Mouse (Mus musculus): Measurements from ENCODE around the gene Acsf2.
A peak's percentile ranks its signal among the peaks of the same experiment; 100 is the strongest.

Gene Acsf2

DNA sequence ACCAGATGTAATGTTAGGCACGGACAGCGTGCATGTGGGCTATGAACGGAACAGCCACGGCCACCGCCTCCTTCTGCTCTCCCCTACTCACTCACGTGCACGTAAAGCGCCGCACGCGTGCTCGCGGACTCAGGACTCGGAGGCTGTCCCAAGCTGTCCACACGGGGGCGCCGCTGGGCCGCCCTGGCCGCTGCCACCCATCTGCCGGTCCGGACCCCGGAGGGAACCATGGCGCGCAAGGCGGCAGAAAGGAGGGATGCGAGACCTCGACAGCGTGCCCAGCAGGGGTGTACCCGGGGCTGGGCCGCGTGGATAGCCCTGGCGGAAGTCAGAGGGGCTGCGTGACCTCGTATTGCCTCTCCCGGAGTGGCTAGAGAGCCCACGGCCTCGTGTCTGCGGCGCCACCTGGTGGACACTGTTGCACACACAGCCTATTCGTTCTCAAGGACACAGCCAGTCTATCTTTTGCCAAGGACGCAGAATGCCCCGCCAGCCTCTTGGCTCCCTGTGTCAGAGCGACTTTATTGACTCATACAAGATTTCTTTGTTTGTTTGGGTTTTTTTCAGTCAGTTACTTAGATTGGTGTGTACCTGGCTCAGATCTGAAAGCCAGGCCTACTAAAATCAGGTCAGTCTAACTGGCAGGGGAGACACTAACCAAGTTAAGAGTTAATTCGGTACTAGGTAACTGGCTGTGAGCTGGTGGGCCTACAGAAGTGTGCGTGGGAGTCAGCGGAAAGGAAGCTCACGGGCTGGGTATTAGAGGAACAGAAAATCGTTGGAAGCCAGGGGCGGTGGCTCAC lies 52.6 kb downstream of the Acsf2 start, which contains the start of gene Rsad1:
Gene Rsad1, minus strand, starts transcription at position 368 of the 803 bp plus-strand sequence.
- ATAC-seq (ENCODE audit: insufficient number of reproducible peaks, low FRiP score, low TSS enrichment) = peak; percentile 92

DNA sequence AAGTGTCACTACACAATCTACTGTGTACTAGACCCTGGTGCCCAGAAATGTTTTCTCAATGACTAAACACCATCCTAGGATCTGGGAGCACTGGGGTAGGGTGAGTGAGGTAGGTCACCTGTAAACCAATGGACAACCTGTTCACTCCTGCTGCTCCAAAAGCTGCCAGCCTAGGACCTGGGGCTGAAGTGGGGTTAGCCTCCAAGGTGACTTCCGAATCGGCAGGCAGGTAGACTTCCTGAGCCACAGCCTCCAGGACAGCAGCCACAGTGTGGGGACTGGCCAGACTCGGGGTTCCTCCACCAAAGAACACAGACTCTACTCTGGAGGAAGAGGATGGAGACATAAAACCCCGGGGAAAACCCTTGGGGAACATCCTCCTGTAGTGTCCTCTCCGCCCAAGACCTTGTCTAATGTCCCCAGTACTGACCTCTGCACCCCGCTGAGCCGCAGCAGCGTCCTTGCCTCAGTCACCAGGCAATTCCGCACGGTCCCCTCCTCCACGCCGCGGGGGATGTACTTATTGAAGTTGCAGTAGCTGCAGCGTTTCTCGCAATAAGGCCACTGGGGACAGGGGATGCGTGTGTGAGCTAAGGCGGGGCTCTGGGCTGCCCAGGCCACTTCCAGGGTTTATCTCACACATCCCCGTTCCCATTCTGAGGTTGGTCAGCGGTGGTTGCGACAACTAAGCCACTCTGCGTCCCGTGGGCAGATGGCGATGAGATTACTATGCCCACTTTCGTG lies 53.5 kb downstream of the Acsf2 start:
- peak; percentile 10; the same call in 1 of the 2 replicates for ATAC-seq (ENCODE audit: insufficient number of reproducible peaks, low FRiP score, low TSS enrichment)

DNA sequence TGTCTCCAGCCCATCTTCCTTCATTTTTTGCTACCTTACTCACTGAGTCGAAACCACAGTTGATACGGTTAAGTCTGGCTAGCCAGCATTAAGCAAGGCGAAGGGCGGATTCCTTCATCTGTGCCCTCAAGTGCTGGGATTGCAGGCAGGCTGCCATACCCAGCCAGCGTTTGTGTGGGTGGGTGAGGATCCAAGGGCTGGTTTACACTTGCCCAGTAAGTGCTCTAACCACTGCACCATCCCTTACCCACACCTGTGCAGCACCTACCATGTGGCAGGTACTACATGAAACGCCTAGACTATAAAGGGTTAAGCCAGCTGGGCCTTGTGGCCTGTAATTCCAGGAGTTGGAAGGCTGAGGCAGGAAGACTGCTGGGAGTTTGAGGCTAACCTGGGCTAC lies 54.4 kb downstream of the Acsf2 start:
- ATAC-seq (ENCODE audit: insufficient number of reproducible peaks, low FRiP score, low TSS enrichment) = no peak

DNA sequence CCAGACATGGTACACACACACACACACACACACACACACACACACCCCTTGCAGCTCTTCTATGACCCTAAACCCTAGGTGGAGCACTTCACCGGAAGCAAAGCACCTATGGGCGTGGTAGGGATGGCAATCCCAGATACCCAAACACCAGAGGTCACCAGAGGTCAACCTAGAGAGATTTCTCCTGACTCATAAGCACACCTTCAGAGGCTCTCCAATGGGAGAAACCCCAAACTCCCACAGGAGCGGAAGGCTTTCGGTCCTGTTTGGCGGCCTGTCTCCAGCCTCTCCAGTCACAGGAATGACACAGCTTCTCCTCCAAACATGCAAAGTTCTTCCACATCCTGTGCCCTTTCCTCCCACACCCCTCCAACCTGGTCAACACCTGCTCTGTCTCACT lies 55.3 kb downstream of the Acsf2 start:
- no peak for ATAC-seq (ENCODE audit: insufficient number of reproducible peaks, low FRiP score, low TSS enrichment)

DNA sequence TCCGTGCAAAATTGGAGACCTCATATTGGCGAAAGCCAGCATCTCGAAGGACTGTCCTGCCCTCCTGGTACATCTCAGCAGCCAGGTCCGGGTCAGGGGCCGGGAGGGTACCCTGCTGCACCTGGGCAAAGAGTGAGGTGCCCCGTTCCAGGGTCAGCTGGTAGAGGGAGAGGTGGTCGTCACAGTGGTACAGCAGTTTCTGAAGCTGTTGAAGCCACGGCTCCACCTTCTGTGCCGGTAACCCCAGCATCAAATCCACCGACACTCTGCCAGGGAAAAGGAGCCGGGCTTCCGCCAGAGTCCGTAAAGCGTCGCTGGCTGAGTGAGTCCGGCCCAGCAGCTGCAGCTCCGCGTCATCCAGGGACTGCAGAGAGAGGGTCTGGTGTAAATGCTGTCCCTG lies 57.2 kb downstream of the Acsf2 start:
- ATAC-seq (ENCODE audit: insufficient number of reproducible peaks, low FRiP score, low TSS enrichment) = no peak

DNA sequence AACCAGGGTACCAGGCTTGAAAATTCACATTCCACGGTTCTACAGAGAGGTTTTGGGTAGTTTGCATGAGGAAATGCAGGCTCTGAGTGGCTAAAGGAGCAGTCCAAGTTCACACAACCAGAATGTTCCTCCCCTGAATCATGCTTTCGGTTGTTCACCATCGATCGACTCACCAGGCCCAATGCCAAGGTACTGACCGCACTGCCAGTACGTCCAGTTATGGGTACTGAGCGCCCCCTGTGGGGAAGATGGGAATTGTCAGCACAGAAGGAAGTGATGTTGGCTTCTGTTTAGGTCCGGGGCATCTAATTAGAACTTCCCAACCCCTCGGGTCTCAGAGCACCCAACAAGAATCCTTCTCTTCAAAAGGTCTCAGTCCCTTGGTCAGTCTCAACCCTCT lies 57.7 kb downstream of the Acsf2 start:
- peak; percentile 46; the same call in 1 of the 2 replicates for ATAC-seq (ENCODE audit: insufficient number of reproducible peaks, low FRiP score, low TSS enrichment)

DNA sequence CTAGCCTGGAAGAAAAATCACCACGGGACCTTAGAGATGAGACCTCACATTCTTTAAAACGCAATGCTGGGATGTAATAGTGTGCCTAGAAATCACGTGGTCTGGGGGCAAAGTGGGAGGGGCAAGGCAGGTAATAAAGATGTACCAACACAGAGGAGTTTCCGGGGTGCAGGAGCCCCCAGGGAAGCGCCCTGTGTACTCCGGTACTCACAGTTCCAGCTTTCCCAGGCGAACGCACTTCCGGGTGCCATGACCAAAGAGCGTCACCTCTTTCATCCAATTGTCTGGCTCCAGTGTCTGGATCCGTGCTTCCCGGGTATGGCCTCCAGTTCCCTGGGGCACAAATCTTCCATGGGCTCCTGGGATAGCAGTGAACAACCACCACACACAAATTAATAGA lies 58.3 kb downstream of the Acsf2 start:
- no peak for ATAC-seq (ENCODE audit: insufficient number of reproducible peaks, low FRiP score, low TSS enrichment)

DNA sequence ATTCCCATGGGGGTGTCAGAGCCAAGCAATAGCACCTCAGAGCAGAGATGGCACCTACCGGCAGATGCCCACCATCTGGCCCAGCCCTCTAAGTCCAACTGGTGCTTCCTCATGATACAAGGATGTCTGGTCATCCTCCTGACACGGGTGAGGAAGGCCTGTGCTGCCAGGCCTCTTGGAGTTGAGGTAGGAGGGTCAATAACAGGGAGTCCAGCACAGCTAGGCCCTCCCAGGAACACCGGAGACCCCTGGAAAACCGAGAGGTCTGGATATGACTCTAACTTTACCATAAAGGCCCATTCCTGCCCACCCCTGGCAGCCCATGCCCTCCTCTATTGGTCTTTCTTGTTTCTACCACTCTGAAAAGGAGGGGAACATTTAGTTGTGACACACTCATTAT lies 59.3 kb downstream of the Acsf2 start:
- no peak for ATAC-seq (ENCODE audit: insufficient number of reproducible peaks, low FRiP score, low TSS enrichment)

DNA sequence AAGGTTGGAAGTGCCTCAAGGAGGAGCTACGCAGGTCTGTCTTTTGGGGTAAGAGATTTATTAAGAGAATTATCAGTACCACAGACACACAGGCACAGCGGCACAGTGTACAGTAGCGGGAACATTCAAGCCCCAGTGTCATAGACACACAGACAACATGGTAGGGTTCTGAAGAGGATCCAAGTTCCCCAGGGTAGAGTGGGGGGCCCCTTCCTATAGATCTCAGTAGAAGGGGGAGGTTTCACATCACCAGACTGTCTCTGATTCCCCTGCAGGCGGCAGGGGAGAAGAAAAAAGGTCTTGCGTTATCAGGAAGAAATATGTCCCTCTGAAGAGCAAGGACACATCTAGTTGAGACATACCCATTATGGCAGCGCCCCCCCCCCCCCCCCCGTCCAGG lies 61.9 kb downstream of the Acsf2 start:
- no peak for ATAC-seq (ENCODE audit: insufficient number of reproducible peaks, low FRiP score, low TSS enrichment)

DNA sequence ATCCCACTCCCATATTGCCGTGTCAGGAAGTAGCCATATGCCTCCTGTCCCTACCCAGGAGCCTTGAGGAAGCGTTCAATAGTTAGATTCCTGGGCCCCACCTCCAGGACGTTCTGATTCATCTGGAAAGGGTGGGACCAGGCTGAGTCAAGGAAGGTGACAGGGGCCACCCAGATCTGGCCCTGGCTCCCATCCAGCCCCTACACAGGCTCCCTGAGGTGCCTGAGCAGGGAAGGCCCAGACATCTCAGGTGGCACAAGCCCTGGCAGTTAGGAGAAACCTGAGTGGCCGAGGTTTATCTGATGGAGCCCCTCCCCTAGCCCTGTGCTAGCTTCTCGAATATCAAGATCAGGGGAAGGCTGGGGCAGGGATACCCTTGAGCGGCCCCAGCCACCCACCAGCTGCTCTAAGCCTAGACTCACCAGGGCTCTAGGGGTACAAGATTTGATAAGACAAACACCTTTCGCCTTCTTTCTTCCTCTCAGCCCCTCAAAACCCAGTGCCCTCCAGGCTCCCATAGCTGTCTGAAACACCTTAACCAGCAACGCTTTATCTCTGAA lies 62.9 kb downstream of the Acsf2 start:
- no peak for ATAC-seq (ENCODE audit: insufficient number of reproducible peaks, low FRiP score, low TSS enrichment)

DNA sequence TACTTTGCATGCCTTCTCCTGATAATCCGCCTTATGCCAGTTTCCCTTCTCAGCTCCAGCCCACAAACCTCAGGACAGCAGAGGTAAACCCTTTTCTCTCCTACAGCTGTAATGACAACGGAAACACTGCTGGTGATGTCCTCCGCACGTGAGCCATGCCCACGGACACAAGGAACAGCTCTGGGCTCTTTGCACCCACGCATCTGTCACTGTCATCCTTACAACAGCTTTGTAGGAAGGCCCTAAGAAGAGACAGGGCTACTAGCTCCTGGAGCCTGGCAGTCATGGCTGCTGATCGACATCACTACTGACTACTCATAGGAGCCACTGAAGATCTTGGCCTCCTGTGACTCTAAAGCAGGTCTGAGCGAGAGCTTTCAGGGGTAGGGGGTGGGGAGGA lies 68.5 kb downstream of the Acsf2 start:
- ATAC-seq (ENCODE audit: insufficient number of reproducible peaks, low FRiP score, low TSS enrichment) = no peak

DNA sequence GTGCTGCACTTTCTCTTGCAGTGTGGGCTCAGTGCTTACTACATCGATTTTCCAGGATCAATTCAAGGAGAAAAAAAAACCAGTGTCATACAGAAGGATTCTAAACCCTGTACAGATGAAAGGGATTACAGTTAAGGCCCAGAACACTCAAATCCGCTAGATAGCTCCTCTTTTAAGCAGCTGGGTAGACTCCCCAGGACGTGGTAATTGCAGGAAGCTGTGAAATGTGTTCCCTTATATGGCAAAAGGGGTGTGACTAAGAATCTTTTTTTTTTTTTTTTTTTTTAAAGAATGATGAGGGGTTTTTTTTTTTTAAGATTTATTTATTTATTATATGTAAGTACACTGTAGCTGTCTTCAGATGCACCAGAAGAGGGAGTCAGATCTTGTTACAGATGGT lies 72.8 kb downstream of the Acsf2 start:
- no peak for ATAC-seq (ENCODE audit: insufficient number of reproducible peaks, low FRiP score, low TSS enrichment)

DNA sequence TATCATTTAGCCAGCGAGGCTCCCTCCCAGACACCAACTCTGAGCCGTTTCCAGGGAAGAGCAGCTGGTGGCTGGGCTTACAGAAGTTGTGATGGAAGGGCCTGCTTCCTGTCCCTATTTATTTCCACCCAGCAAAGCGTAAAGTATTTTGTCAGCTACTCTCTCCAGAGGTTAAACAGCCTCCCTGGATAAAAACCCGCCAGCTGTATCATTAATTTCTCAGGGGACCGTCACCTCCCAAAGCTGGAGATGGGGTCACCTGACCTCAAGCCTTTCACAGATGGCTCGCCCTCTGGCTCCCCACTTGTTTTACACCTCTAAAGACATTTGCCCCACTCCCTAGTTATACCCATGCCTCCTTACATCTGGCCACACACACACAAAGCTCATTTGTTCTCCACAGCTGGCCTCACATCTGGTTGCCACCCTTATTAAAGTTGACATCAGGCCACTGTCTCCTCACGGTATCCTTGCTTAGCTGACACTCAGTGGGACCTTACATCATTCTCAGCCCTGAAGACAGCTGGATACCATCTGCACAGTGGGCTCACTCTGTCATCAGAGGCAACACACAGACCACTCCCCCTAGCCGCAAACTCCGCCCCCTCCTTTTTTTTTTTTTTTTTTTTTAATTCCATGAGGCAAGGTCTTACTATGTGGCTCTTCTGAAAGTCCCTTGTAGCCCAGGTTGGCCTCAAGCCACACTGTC lies 75.3 kb downstream of the Acsf2 start:
- ATAC-seq (ENCODE audit: insufficient number of reproducible peaks, low FRiP score, low TSS enrichment) = no peak

DNA sequence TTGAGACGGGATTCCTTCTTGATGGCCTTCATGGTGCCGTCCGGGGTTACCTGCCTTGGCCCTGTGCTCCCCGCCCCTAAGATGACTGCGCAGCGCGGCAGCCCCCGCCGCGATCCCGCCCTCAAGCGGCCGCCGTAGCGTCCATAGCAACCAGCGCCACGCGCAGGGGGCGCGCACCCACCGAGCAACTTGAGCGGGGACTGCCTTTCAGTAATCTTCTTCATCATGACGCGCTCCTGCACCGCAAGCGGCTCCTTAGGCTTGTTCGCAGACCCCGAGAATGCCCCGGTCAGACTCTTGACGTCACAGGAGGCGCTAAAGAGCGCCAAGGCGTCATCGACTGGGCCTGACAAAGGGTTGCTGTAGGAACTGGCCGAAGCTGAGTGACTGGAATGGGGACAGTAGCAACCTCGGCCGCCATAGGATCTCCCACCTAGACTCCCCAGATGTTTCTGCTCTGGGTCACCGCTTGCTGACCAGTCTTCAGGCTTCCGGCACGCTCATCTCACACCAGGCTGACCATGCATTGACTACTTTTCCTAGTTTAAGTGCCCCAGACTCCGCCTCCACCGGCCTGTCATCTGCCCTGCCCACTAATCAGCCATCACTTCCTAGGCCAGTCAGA lies 80.3 kb downstream of the Acsf2 start, which contains the start of gene Mycbpap:
Gene Mycbpap, minus strand, starts transcription at position 524 of the 625 bp plus-strand sequence.
- ATAC-seq (ENCODE audit: insufficient number of reproducible peaks, low FRiP score, low TSS enrichment) = peak; percentile 74

DNA sequence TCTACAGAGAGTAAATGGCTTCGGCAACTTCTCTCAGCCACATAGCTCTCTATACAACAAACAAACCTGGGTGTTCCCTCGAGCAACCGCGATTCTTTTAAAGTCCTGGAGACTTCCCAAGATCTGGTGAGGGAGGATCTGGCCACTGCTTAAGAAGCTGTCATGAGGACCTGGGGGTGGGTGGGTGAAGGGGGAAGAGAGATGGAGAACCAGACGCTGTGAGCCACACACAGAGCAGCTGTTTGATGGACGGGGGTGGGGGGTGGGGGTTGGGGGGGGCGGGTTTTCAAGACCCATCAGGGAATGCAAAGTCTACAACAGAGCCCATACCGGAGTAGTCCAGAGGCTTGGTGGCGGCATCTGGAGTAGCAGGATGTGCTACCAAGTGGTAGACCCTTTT lies 88.2 kb downstream of the Acsf2 start:
- ATAC-seq (ENCODE audit: insufficient number of reproducible peaks, low FRiP score, low TSS enrichment) = no peak

DNA sequence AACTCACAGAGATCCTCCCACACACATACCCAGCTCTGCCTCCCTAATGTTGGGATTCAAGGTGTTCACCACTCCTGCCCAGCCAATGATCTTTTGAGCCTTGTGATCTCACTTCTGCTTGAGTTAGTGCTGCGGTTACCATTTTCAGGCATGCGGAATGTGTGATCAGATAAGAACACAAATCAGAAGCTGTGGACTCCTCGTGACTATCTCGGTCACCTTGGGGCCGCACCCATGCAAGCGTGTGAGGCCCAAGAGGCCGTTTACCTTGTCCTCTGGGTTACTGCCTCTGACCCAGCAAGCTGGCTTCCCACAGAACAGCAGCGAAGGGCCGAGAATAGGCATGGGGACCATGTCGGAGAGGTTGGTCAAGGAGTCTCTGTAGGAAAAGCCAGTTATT lies 92.7 kb downstream of the Acsf2 start:
- ATAC-seq (ENCODE audit: insufficient number of reproducible peaks, low FRiP score, low TSS enrichment) = no peak

All from cerebellum, adult (tissue).